Mouse (Mus musculus) adrenal gland, adult 8-10 months (tissue): ENCODE data around the gene Stx6. TPM values are rescaled to one million over a fixed set of nuclear protein-coding genes. Genes with fewer than 3 reads are reported as not detected.

Experiments
- total RNA-seq, 4 experiments: library from RNA; stranded (reverse); gene quantifications; 2 replicates each; pipeline ENCODE4 v1.2.4; 2022

Stx6 gene
- total RNA-seq, 4 experiments from 2014 or later: 51.1 to 58.4 (median 54.2) TPM

Other genes with a start within 250 kb of the Stx6 start
- 10 to 100 TPM in 3 of 4 experiments, 1 to 10 TPM in 1; 7.8 to 11.9 (median 11.2) TPM for gene Ier5, start 59.1 kb upstream of the Stx6 start, total RNA-seq
- gene Mr1, start 11.9 kb upstream of the Stx6 start, total RNA-seq: 10 to 100 TPM; 34.4 to 41.2 (median 40.1) TPM
- gene BC034090, start 85.7 kb downstream of the Stx6 start, total RNA-seq: 10 to 100 TPM; 28.2 to 60.1 (median 36.1) TPM